16 mouse cellular contexts compared by ENCODE assay signal in the genomic region with DNA sequence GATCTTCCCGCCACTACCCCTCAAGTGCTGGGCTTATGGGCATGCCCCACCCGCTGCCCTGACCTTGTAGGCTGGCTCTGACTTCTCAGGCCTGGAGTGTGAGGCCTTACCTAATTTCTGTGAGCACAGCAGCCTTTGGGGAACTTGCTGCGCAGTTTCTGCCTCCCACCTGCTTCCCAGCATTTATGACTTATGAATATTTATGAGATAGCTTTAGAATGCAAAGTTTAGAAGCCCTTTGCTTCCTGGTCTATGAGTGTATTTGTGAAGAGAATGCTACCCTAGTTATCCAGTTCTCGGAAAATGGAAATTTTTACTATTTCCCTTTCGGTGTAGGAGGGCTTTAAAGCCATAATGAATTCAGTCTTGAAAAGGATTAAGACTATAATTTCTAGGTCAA. TPM values are rescaled to one million over a fixed set of nuclear protein-coding genes. Genes with fewer than 3 reads are reported as not detected.
DNase-seq lines count a peak whose midpoint lies in the region; ATAC-seq and TF ChIP-seq lines count a peak whose summit lies in the region.
"Had no signal": no experiment of that assay in that cellular context is flagged by ENCODE, and none has a peak within 500 bp of the region (broad histone marks: within the 10 kb centered on the region; RNA-seq: fewer than 3 reads in every experiment).

No protein-coding gene starts in this region.

- TF ChIP-seq POLR2A in kidney, adult 2 months (IDR thresholded peaks at IDR 0.05; ENCODE audit: low read depth, low read length), result no peak

- no peak overlapping the region for H3K9ac ChIP-seq in kidney, embryonic 16.5 days (replicated peaks; ENCODE audit: low read length)
- H3K9ac ChIP-seq in midbrain, embryonic 12.5 days (replicated peaks), result no peak overlapping the region

- whole genome bisulfite sequencing in kidney, adult 2 months, result 56% methylated on average over 5 of the region's 5 CpGs
- WGBS in kidney, embryonic 16.5 days, result 79% methylated on average over 5 of the region's 5 CpGs
- WGBS in midbrain, embryonic 12.5 days, result 76% methylated on average over 5 of the region's 5 CpGs

- DNase-seq in kidney, adult 2 months, result peak; percentile 43
- peak; percentile 33 to 51 for DNase-seq in right cerebral cortex, adult 2 months (ENCODE audit: low spot score in 2 of 2)
- no peak for DNase-seq in right cerebral cortex, postnatal 4 days
- DNase-seq in telencephalon, adult 2 months (ENCODE audit: low read depth, low spot score), result peak; percentile 60
- DNase-seq in thymus, postnatal 36 days, result no peak
- DNase-seq in urinary bladder, postnatal 4 days (ENCODE audit: low spot score in 2 of 2), result no peak
- DNase-seq: adrenal gland, adult 8-10 months; gastrocnemius, postnatal 25 days; lung, postnatal 36 days; right cerebral cortex, postnatal 14 days had no signal

- H3K4me1 ChIP-seq in kidney, adult 2 months (ENCODE audit: control insufficient read depth, insufficient read depth, low read length), result peaks cover 2% of the 10 kb centered on the region; the same call in 1 of the 2 replicates
- H3K4me1 ChIP-seq in kidney, embryonic 16.5 days (ENCODE audit: insufficient read depth, low read length), result peaks cover 14% of the 10 kb centered on the region
- peaks cover 17% of the 10 kb centered on the region for H3K4me1 ChIP-seq in midbrain, embryonic 12.5 days

- H3K27ac ChIP-seq in kidney, adult 2 months (ENCODE audit: insufficient read depth, low read depth, low read length), result 0 out of 2 replicates have a peak overlapping the region, but pooled peaks have one; percentile 11
- H3K27ac ChIP-seq in kidney, embryonic 16.5 days (ENCODE audit: low read length), result no peak overlapping the region
- H3K27ac ChIP-seq in midbrain, embryonic 12.5 days (replicated peaks), result no peak overlapping the region
- H3K27ac ChIP-seq: limb, embryonic 13.5 days had no signal

- no peak for TF ChIP-seq CTCF in kidney, adult 2 months (conservative IDR thresholded peaks at IDR 0.05; ENCODE audit: insufficient read depth, insufficient read length, low read depth, low read length)

- no peaks in the 10 kb centered on the region for H3K36me3 ChIP-seq in kidney, adult 2 months (ENCODE audit: control insufficient read depth, insufficient read depth, low read length)
- H3K36me3 ChIP-seq in kidney, embryonic 16.5 days (ENCODE audit: insufficient read depth, low read length), result no peaks in the 10 kb centered on the region
- no peaks in the 10 kb centered on the region for H3K36me3 ChIP-seq in midbrain, embryonic 12.5 days
- H3K36me3 ChIP-seq: embryonic facial prominence, embryonic 15.5 days; heart, embryonic 10.5 days; limb, embryonic 13.5 days had no signal

- H3K4me3 ChIP-seq in kidney, adult 2 months (ENCODE audit: insufficient read depth, low read depth, low read length), result no peak overlapping the region
- no peak overlapping the region for H3K4me3 ChIP-seq in kidney, embryonic 16.5 days (ENCODE audit: low read length)
- H3K4me3 ChIP-seq in midbrain, embryonic 12.5 days, result no peak overlapping the region

- ATAC-seq in kidney, embryonic 16.5 days (ENCODE audit: low FRiP score, low TSS enrichment), result no peak
- 0 out of 2 replicates have a peak, but pooled peaks have one; percentile 7 for ATAC-seq in midbrain, embryonic 12.5 days (ENCODE audit: low FRiP score, low read depth)
- ATAC-seq: CD4-positive, CD25-positive, alpha-beta regulatory T cell, adult 4 months had no signal

- no peaks in the 10 kb centered on the region for H3K9me3 ChIP-seq in kidney, embryonic 16.5 days (ENCODE audit: low read length)
- H3K9me3 ChIP-seq in midbrain, embryonic 12.5 days, result no peaks in the 10 kb centered on the region
- H3K9me3 ChIP-seq: embryonic facial prominence, embryonic 15.5 days; heart, embryonic 10.5 days; limb, embryonic 13.5 days had no signal

- H3K4me2 ChIP-seq in kidney, embryonic 16.5 days (replicated peaks; ENCODE audit: low read depth, low read length), result no peak overlapping the region
- peak overlapping the region; percentile 66; the same call in 1 of the 2 replicates for H3K4me2 ChIP-seq in midbrain, embryonic 12.5 days (replicated peaks)

- no peaks in the 10 kb centered on the region; the same call in 1 of the 2 replicates for H3K27me3 ChIP-seq in kidney, adult 2 months (replicated peaks; ENCODE audit: control insufficient read depth, insufficient read depth, low read length)
- H3K27me3 ChIP-seq in kidney, embryonic 16.5 days (ENCODE audit: insufficient read depth, low read length), result peaks cover 24% of the 10 kb centered on the region
- H3K27me3 ChIP-seq in midbrain, embryonic 12.5 days, result peaks cover 27% of the 10 kb centered on the region

RNA-seq across cellular contexts. Expression of a gene that starts 2.1 kb away (rescaled TPM):
- 16.1 and 17.5 TPM in 2 replicates for polyA plus RNA-seq in kidney, adult 2 months (2012; rRNA removed)
- 10.9 and 11.6 TPM in 2 replicates for polyA plus RNA-seq in kidney, embryonic 16.5 days (2015; fragmentation: Nextera tagmentation; extraction: Ambion mirVana)
- polyA plus RNA-seq in midbrain, embryonic 12.5 days (2016; fragmentation: Nextera tagmentation; extraction: Ambion mirVana), result 18.7 and 19.4 TPM in 2 replicates

RNA-seq across cellular contexts. Expression of a gene that starts 54.7 kb away (rescaled TPM):
- polyA plus RNA-seq in kidney, adult 2 months (2012; rRNA removed), result 21.0 and 24.2 TPM in 2 replicates
- polyA plus RNA-seq in kidney, embryonic 16.5 days (2015; fragmentation: Nextera tagmentation; extraction: Ambion mirVana), result 12.8 and 13.6 TPM in 2 replicates
- polyA plus RNA-seq in midbrain, embryonic 12.5 days (2016; fragmentation: Nextera tagmentation; extraction: Ambion mirVana), result 12.3 and 12.6 TPM in 2 replicates

Comparison
In these comparisons a context has a peak if more than half of its experiments do, and no peak if none do; other contexts are left out.
1. DNase-seq: peak in kidney, adult 2 months (single experiment), right cerebral cortex, adult 2 months (2 of 2) and telencephalon, adult 2 months (single experiment); none in right cerebral cortex, postnatal 4 days (single experiment), thymus, postnatal 36 days (0 of 2) and urinary bladder, postnatal 4 days (0 of 2).